Mouse (Mus musculus) CH12.LX (cell line): ENCODE measurements around the gene Nbea. TPM values are rescaled to one million over a fixed set of nuclear protein-coding genes. Genes with fewer than 3 reads are reported as not detected.

Experiments used
- DNase-seq: peaks from one replicate; pipeline ENCODE4 v3.0.0-alpha.2; 2013; ENCODE audit errors: extremely low read depth
- H3K27ac ChIP-seq: 2 replicates; pipeline ENCODE4 v1.5.1; 2012; ENCODE audit warnings: low read depth, mild to moderate bottlenecking, control low read depth, moderate library complexity; ENCODE audit not compliant: insufficient read depth
- H3K27me3 ChIP-seq: replicated peaks from 2 replicates; pipeline ENCODE3; 2012; ENCODE audit warnings: inconsistent platforms
- H3K36me3 ChIP-seq, 2 experiments: replicated peaks in 1 of 2; 2 replicates each; pipeline versions ENCODE3 to v1.6.1; 2012; ENCODE audit warnings: inconsistent platforms in 1 of 2, low read length in 1 of 2, mild to moderate bottlenecking in 1 of 2, mixed read lengths in 1 of 2, moderate library complexity in 1 of 2; ENCODE audit not compliant: control insufficient read depth in 1 of 2, insufficient read depth in 1 of 2
- H3K4me1 ChIP-seq, 2 experiments: 2 replicates each; pipeline ENCODE4 v1.6.1; 2012; ENCODE audit warnings: inconsistent platforms in 1 of 2, moderate library complexity in 1 of 2; ENCODE audit not compliant: insufficient read depth in 2 of 2, control insufficient read depth in 1 of 2
- H3K4me2 ChIP-seq: 2 replicates; pipeline ENCODE4 v1.6.1; 2012; ENCODE audit warnings: low read depth, mild to moderate bottlenecking, control low read depth; ENCODE audit not compliant: poor library complexity, insufficient read depth, severe bottlenecking
- H3K4me3 ChIP-seq, 3 experiments: fragments of 150-350 bp in 1 of 3; sonication (generic) in 1 of 3; replicated peaks in 1 of 3; 2 replicates each; pipeline versions ENCODE3 to v1.5.1; 2011 to 2012; ENCODE audit warnings: low read depth in 2 of 3, low read length in 2 of 3, mild to moderate bottlenecking in 2 of 3, moderate library complexity in 2 of 3, control low read depth in 1 of 3, improper control_type of control experiment in 1 of 3, inconsistent platforms in 1 of 3, mixed read lengths in 1 of 3; ENCODE audit not compliant: poor library complexity in 1 of 3
- H3K79me2 ChIP-seq: replicated peaks from 2 replicates; pipeline ENCODE4 v1.6.1; 2012; ENCODE audit warnings: mild to moderate bottlenecking, moderate library complexity; ENCODE audit not compliant: control insufficient read depth, poor library complexity, insufficient read depth, severe bottlenecking; ENCODE audit errors: extremely low read depth
- H3K9ac ChIP-seq: 2 replicates; pipeline ENCODE4 v1.6.1; 2012; ENCODE audit warnings: low read depth, mild to moderate bottlenecking, control low read depth, moderate library complexity; ENCODE audit not compliant: insufficient read depth
- H3K9me3 ChIP-seq: replicated peaks from 2 replicates; pipeline ENCODE3; 2012; ENCODE audit warnings: low read length, inconsistent platforms, mixed read lengths
- BHLHE40 ChIP-seq: IDR thresholded peaks from 2 replicates; pipeline ENCODE4 v1.6.1; 2011; ENCODE audit warnings: mild to moderate bottlenecking, low read depth, low read length, improper control_type of control experiment
- CHD2 ChIP-seq: IDR thresholded peaks from 2 replicates; pipeline ENCODE4 v1.6.1; 2011; ENCODE audit warnings: low read length, improper control_type of control experiment
- ELF1 ChIP-seq: IDR thresholded peaks from 2 replicates; pipeline ENCODE4 v1.6.1; 2014; ENCODE audit warnings: low read depth, mild to moderate bottlenecking, inconsistent platforms, low read length, improper control_type of control experiment
- GABPA ChIP-seq: IDR thresholded peaks from 2 replicates; pipeline ENCODE4 v1.6.1; 2012; ENCODE audit warnings: low read depth, low read length, improper control_type of control experiment, inconsistent platforms; ENCODE audit not compliant: insufficient replicate concordance
- HCFC1 ChIP-seq: IDR thresholded peaks from 2 replicates; pipeline ENCODE4 v1.6.1; 2012; ENCODE audit warnings: low read depth, mild to moderate bottlenecking, inconsistent platforms, low read length, improper control_type of control experiment
- IRF4 ChIP-seq: IDR thresholded peaks from 2 replicates; pipeline ENCODE4 v1.6.1; 2014; ENCODE audit warnings: low read depth, mild to moderate bottlenecking, inconsistent platforms, low read length, improper control_type of control experiment
- JUND ChIP-seq: conservative IDR thresholded peaks from 2 replicates; pipeline ENCODE4 v1.6.1; 2011; ENCODE audit warnings: low read depth, low read length, improper control_type of control experiment
- KAT2A ChIP-seq: IDR thresholded peaks from 2 replicates; pipeline ENCODE4 v1.6.1; 2012; ENCODE audit warnings: low read length, improper control_type of control experiment, inconsistent platforms; ENCODE audit not compliant: insufficient replicate concordance
- MAFK ChIP-seq: IDR thresholded peaks from 2 replicates; pipeline ENCODE4 v1.6.1; 2011; ENCODE audit warnings: low read length, improper control_type of control experiment; ENCODE audit not compliant: insufficient replicate concordance
- MAX ChIP-seq: IDR thresholded peaks from 2 replicates; pipeline ENCODE4 v1.6.1; 2011; ENCODE audit warnings: low read length, improper control_type of control experiment
- MAZ ChIP-seq: IDR thresholded peaks from 2 replicates; pipeline ENCODE4 v1.6.1; 2012; ENCODE audit warnings: low read depth, mild to moderate bottlenecking, inconsistent platforms, low read length, improper control_type of control experiment, moderate library complexity
- MEF2A ChIP-seq: IDR thresholded peaks from 2 replicates; pipeline ENCODE4 v1.6.1; 2014; ENCODE audit warnings: low read depth, mild to moderate bottlenecking, inconsistent platforms, low read length, improper control_type of control experiment, borderline replicate concordance
- MXI1 ChIP-seq: IDR thresholded peaks from 2 replicates; pipeline ENCODE4 v1.6.1; 2011; ENCODE audit warnings: mild to moderate bottlenecking, low read depth, low read length, improper control_type of control experiment
- NELFE ChIP-seq: IDR thresholded peaks from 2 replicates; pipeline ENCODE4 v1.6.1; 2011; ENCODE audit warnings: low read depth, low read length, improper control_type of control experiment
- PAX5 ChIP-seq: IDR thresholded peaks from 2 replicates; pipeline ENCODE4 v1.6.1; 2012; ENCODE audit warnings: low read length, inconsistent platforms, mixed read lengths
- POLR2AphosphoS2 ChIP-seq: IDR thresholded peaks from 2 replicates; pipeline ENCODE4 v1.6.1; 2011; ENCODE audit warnings: low read depth, low read length, improper control_type of control experiment
- RAD21 ChIP-seq: IDR thresholded peaks from 2 replicates; pipeline ENCODE4 v1.6.1; 2011; ENCODE audit warnings: low read depth, mild to moderate bottlenecking, low read length, improper control_type of control experiment, moderate library complexity
- RCOR1 ChIP-seq: conservative IDR thresholded peaks from 2 replicates; pipeline ENCODE4 v1.6.1; 2012; ENCODE audit warnings: low read depth, mild to moderate bottlenecking, inconsistent platforms, low read length, improper control_type of control experiment
- SIN3A ChIP-seq: IDR thresholded peaks from 2 replicates; pipeline ENCODE4 v1.6.1; 2012; ENCODE audit warnings: low read length, improper control_type of control experiment, inconsistent platforms
- SMC3 ChIP-seq: IDR thresholded peaks from 2 replicates; pipeline ENCODE4 v1.6.1; 2011; ENCODE audit warnings: low read depth, low read length, improper control_type of control experiment
- TCF12 ChIP-seq: IDR thresholded peaks from 2 replicates; pipeline ENCODE4 v1.6.1; 2014; ENCODE audit warnings: low read depth, mild to moderate bottlenecking, inconsistent platforms, low read length, improper control_type of control experiment
- USF1 ChIP-seq: IDR thresholded peaks from 2 replicates; pipeline ENCODE4 v1.6.1; 2014; ENCODE audit warnings: low read depth, mild to moderate bottlenecking, inconsistent platforms, low read length, improper control_type of control experiment
- ZKSCAN1 ChIP-seq: IDR thresholded peaks from 2 replicates; pipeline ENCODE4 v1.6.1; 2012; ENCODE audit warnings: low read depth, inconsistent platforms, low read length, improper control_type of control experiment, borderline replicate concordance
- ZMIZ1 ChIP-seq: IDR thresholded peaks from 2 replicates; pipeline ENCODE4 v1.6.1; 2012; ENCODE audit warnings: low read depth, mild to moderate bottlenecking, inconsistent platforms, low read length, improper control_type of control experiment
- dilution Hi-C: fragments of 300-500 bp; cut with MboI; formaldehyde crosslinking; loops from 2 replicates; pipeline ENCODE4 v1.14.3; 2020; ENCODE audit warnings: low sequenced_read_pairs; ENCODE audit not compliant: extremely low pct_unique_long_range_greater_than_20kb, extremely low pct_ligation_motif_present
- in situ Hi-C: fragments of 300-500 bp; cut with MboI; formaldehyde crosslinking; loops from 3 replicates; pipeline ENCODE4 v1.14.3; 2019; ENCODE audit warnings: low sequenced_read_pairs, low pct_ligation_motif_present, low pct_unique_long_range_greater_than_20kb, mixed read lengths
- polyA plus RNA-seq: library from polyadenylated mRNA; unstranded; fragments of >175 nt; gene quantifications from 2 replicates; pipeline ENCODE4 v1.2.1, GENCODE M21; 2012; ENCODE audit warnings: low read depth; ENCODE audit not compliant: insufficient read length
- total RNA-seq, 2 experiments: library from RNA; depleted of rRNA; stranded (reverse); fragments of 300-350 nt in 1 of 2; fragments of >200 nt in 1 of 2; gene quantifications; 2 replicates each; pipeline ENCODE4 v1.2.3; 2012 to 2014

Gene Nbea
- total and polyA plus RNA-seq, 3 experiments, result 0.04 TPM; not detected in 2

GRCm38 (mm10) chr3:56108101-56108500 lies 75.4 kb downstream of the Nbea start:
- Histone ChIP-seq H3K4me2 (no peak overlapping the region), H3K79me2 (no peaks in the 10 kb centered on the region), H3K27me3 (no peaks in the 10 kb centered on the region), H3K4me3 (no peak overlapping the region), H3K9me3 (peaks cover 23% of the 10 kb centered on the region), H3K4me1 (no peaks in the 10 kb centered on the region), H3K9ac (no peak overlapping the region), H3K27ac (no peak overlapping the region), H3K36me3 (no peaks in the 10 kb centered on the region)
- in situ Hi-C loops (no loop called here), dilution Hi-C loops (no loop called here)
- TF ChIP-seq IRF4, result no peak
- TF ChIP-seq KAT2A, result no peak
- no peak for TF ChIP-seq MXI1
- no peak for TF ChIP-seq HCFC1
- no peak for TF ChIP-seq SIN3A
- TF ChIP-seq CHD2, result no peak
- no peak for TF ChIP-seq MEF2A
- no peak for TF ChIP-seq MAFK
- no peak for TF ChIP-seq ZMIZ1
- TF ChIP-seq RAD21, result no peak
- TF ChIP-seq ELF1, result no peak
- DNase-seq, result no peak

DNA sequence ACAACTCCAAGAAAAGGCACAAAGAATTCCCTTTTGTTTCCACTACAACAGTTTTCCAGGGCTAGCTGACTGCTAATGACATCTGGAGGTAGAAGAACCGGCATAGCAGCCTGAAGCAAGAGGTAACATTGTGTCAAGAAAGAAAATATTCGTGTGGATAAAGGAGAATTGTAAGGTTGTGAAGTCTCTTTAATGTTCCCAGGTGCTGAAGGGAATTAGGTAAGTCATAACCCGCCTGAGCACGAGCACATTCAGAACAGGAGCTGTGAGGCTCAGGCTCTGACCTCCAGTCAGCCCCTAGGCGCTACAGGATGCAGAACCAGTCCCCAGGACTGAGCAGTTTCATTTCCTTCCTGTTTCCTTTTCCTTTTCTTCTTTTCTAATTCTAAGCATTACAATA lies 86.4 kb downstream of the Nbea start:
- no peaks in the 10 kb centered on the region for H3K27me3 ChIP-seq
- in situ Hi-C loops (no loop called here), dilution Hi-C loops (no loop called here)
- TF ChIP-seq CHD2 (no peak), RAD21 (no peak), MAFK (no peak), ZMIZ1 (no peak), ZKSCAN1 (no peak), SIN3A (no peak), ELF1 (no peak), GABPA (no peak), MAZ (no peak), NELFE (no peak), BHLHE40 (no peak), KAT2A (no peak), POLR2AphosphoS2 (no peak), JUND (no peak), TCF12 (no peak), MAX (no peak), USF1 (no peak), RCOR1 (no peak), SMC3 (no peak), PAX5 (no peak)
- no peaks in the 10 kb centered on the region for H3K79me2 ChIP-seq
- H3K4me2 ChIP-seq, result no peak overlapping the region
- no peak overlapping the region for H3K4me3 ChIP-seq
- no peaks in the 10 kb centered on the region for H3K36me3 ChIP-seq
- H3K9me3 ChIP-seq, result peaks cover 16% of the 10 kb centered on the region
- no peak for DNase-seq
- H3K27ac ChIP-seq, result no peak overlapping the region
- H3K4me1 ChIP-seq, result no peaks in the 10 kb centered on the region
- no peak overlapping the region for H3K9ac ChIP-seq
